Mouse (Mus musculus) layer of hippocampus, postnatal 10 days (tissue): Measurements from ENCODE around the gene Garnl3. TPM values are rescaled to one million over a fixed set of nuclear protein-coding genes. Genes with fewer than 3 reads are reported as not detected.

Experiments used
- DNase-seq, 2 experiments: peaks; one replicate each; pipeline ENCODE4 v3.0.0; 2021; ENCODE audit warnings: low spot score in 2 of 2
- long read RNA-seq: library from polyadenylated mRNA; stranded (forward); transcript quantifications from one replicate; pipeline ENCODE4 v2.0.0, GENCODE M21; 2023
- total RNA-seq, 2 experiments: library from RNA; stranded (reverse); gene quantifications; 2 replicates each; pipeline ENCODE4 v1.2.3; 2021

Garnl3 gene
- 10 to 100 TPM; 75.2 to 91.7 TPM for total RNA-seq
- long read RNA-seq, partial matches to known transcripts: 6 of 46 reads
- long read RNA-seq, other reads (novel, unspliced or antisense): 38 of 46 reads

GRCm38 (mm10) chr2:33131500-33132092 lies at the start of gene Garnl3:
Gene Garnl3, minus strand, starts transcription at chr2:33131654.
- DNase-seq: peak; percentile 72 to 74

- no peak for DNase-seq
Observed at GRCm38 (mm10) chr2:33179930-33180630, 48.6 kb upstream of the Garnl3 start.

- DNase-seq: peak in 1 of 2 experiments; percentile 46
Observed at GRCm38 (mm10) chr2:33179171-33179929, 47.9 kb upstream of the Garnl3 start.

DNA sequence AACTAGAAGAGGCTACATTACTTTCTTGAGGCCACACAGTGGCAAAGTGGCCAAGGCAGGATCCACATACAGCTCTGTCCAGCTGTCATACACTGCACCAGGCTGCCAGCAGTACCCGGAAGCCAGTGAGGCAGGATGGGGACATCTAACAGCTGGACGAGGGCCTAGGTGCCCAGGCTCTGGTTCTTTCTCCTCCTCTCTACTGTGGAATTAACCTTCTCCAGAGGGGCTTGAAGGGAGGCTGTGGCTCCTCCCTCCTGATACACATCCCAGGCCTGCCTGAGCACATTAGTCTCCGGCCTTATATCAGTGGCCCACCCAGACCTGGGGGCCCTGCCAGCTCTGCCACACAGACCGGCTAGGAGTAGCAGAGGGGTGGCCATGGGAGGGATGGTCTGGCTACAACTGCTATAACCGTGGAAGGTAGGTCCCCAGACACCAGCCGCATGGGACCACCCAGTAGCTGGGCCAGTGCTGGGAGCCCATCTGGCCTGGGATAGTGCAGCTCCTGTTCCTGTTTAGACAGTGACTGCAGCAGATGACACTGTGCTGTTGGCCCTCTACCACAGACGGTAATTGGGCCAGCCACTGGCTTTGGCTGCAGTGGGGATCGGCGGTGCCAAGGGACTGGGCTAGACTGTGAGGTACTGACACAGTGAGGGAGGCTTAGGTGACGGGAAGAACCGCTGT lies 46.9 kb upstream of the Garnl3 start:
- DNase-seq: peak; percentile 73 to 74

GRCm38 (mm10) chr2:33177443-33178242 lies 46.2 kb upstream of the Garnl3 start:
- DNase-seq: no peak

- no peak for DNase-seq
Observed at GRCm38 (mm10) chr2:33176921-33177320, 45.5 kb upstream of the Garnl3 start.

GRCm38 (mm10) chr2:33176516-33176915 lies 45.1 kb upstream of the Garnl3 start:
- DNase-seq: no peak

DNA sequence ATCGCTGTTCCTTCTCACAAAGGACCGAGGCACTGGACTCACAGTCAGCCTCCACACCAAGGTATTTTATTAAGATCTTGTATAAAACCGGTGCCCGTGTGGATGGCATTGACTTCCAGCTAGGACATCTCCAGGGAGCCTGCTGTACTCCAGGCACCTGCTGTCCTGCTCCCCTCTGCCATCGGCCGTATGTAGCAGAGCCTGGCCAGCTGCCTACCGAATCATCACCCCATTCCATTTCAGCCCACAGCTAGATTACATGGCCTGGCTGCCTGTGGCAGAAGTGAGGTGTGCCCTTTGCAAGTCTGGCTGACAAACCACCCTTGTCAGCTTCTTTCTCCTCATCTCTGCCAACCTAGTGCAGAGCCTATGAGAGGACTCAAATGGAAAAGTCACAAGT lies 42.2 kb upstream of the Garnl3 start:
- DNase-seq: no peak

- no peak for DNase-seq
Observed at GRCm38 (mm10) chr2:33173126-33173525, 41.7 kb upstream of the Garnl3 start.

- no peak for DNase-seq
Observed at GRCm38 (mm10) chr2:33170777-33171565, 39.5 kb upstream of the Garnl3 start.

DNA sequence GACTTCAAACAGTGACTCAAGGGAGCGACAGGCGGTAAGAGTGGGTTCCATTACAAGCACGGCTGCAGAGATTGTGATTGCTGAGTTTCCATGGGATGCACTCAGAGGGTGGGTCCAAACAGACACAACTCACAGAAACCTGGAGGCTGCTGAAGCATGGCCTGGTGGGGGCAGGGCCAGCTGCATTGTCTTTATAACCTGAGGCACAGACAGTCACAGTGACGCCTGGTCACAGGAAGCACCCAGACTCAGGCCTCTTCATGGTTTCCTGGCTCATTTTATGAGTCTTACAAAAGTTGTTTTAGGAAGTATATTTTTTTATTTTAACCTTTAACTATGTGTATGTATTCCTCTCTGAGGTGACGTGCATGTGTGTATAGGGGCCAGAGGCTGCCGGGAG lies 38.0 kb upstream of the Garnl3 start:
- no peak for DNase-seq

DNA sequence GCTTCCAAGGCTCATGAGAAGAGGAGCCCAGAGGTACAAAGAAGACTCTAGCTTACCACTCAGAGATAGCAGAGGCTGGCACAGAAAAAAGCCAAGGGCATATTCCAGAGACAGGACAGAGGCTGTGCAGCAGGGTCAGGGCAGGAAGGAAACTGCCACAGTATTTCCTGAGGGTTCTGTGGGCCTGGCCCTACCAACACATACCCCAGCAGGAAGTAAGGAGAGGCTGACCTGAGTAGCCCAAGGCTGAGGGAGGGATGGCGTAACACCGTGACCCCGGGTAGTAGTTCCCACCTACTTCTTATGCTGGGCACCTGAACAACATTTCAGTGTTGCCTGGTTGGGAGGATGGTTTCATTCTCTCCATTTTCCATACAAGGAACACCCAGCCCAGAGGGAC lies 35.6 kb upstream of the Garnl3 start:
- DNase-seq: no peak

GRCm38 (mm10) chr2:33165710-33166374 lies 34.4 kb upstream of the Garnl3 start:
- DNase-seq: no peak

- no peak for DNase-seq
Observed at GRCm38 (mm10) chr2:33165229-33165628, 33.8 kb upstream of the Garnl3 start.

- no peak for DNase-seq
Observed at GRCm38 (mm10) chr2:33164646-33165045, 33.2 kb upstream of the Garnl3 start.

DNA sequence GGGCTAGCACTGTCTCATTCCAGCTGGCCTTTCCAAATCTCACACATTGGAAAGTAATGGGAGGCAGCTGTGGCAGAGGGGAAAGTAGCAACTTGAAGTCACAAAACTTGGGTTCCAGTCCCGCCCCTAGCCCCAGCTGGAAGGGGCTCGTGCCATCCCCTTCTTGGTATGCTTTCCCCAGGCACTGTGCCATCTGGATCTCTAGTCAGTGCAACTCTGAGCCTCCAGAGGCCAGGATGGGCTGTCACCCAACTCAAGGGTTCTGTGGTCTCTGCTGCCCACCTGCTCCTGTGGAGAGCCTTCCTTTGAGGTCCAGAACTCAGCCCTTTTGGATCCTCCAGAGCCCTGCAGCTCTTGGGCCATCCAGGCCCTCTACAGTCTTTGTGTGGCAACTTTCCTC lies 30.7 kb upstream of the Garnl3 start:
- DNase-seq: no peak

- DNase-seq: peak in 1 of 2 experiments; percentile 39
Observed at GRCm38 (mm10) chr2:33160326-33160973, 29.0 kb upstream of the Garnl3 start.

- DNase-seq: no peak
Observed at GRCm38 (mm10) chr2:33159593-33159992, 28.1 kb upstream of the Garnl3 start.

GRCm38 (mm10) chr2:33158895-33159294 lies 27.4 kb upstream of the Garnl3 start:
- DNase-seq: no peak
